Mouse (Mus musculus) lung, embryonic 16.5 days (tissue): Measurements from ENCODE around the gene Aoc2. TPM values are rescaled to one million over a fixed set of nuclear protein-coding genes. Genes with fewer than 3 reads are reported as not detected.

Experiments used
- ATAC-seq: fragments of 200-750 bp; cut with Nextera tagmentation; 2 replicates; pipeline ENCODE4 v1.8.0; 2017; ENCODE audit warnings: low read depth, mild to moderate bottlenecking, moderate library complexity
- H3K27ac ChIP-seq: fragments of 300-500 bp; sonication (generic); 2 replicates; pipeline ENCODE4 v1.5.1; 2014; ENCODE audit warnings: mild to moderate bottlenecking, control low read depth, low read length
- H3K27me3 ChIP-seq: fragments of 300-500 bp; sonication (generic); 2 replicates; pipeline ENCODE4 v1.6.1; 2014; ENCODE audit warnings: low read depth, low read length, mixed read lengths; ENCODE audit not compliant: control insufficient read depth, insufficient read depth
- H3K36me3 ChIP-seq: fragments of 300-500 bp; sonication (generic); 2 replicates; pipeline ENCODE4 v1.6.1; 2014; ENCODE audit warnings: low read length; ENCODE audit not compliant: control insufficient read depth, insufficient read depth
- H3K4me1 ChIP-seq: fragments of 300-500 bp; sonication (generic); replicated peaks from 2 replicates; pipeline ENCODE4 v1.6.1; 2014; ENCODE audit warnings: low read length, mixed read lengths; ENCODE audit not compliant: control insufficient read depth, insufficient read depth
- H3K4me2 ChIP-seq: fragments of 300-500 bp; sonication (generic); 2 replicates; pipeline ENCODE4 v1.6.1; 2014; ENCODE audit warnings: low read depth, low read length, control low read depth
- H3K4me3 ChIP-seq: fragments of 300-500 bp; sonication (generic); 2 replicates; pipeline ENCODE4 v1.5.1; 2014; ENCODE audit warnings: mild to moderate bottlenecking, low read length, control low read depth
- H3K9ac ChIP-seq: fragments of 300-500 bp; sonication (generic); 2 replicates; pipeline ENCODE4 v1.6.1; 2014; ENCODE audit warnings: low read length, control low read depth
- H3K9me3 ChIP-seq: fragments of 300-500 bp; sonication (generic); 2 replicates; pipeline ENCODE4 v1.6.1; 2016; ENCODE audit warnings: low read length; ENCODE audit not compliant: control insufficient read depth
- WGBS: fragments of 180-500 bp; shearing (Covaris S2); extraction: QIAGEN DNeasy Blood & Tissue Kit; methylation state at CpG from one replicate; pipeline ENCODE4 v1.1.7; 2014; 5-methylcytosine and 5-hydroxymethylcytosine counted together
- polyA plus RNA-seq: library from polyadenylated mRNA; unstranded; fragments of >200 nt; fragmentation: Nextera tagmentation; extraction: Ambion mirVana; gene quantifications from 2 replicates; pipeline ENCODE4 v1.2.1, GENCODE M21; 2015

The Aoc2 gene
- polyA plus RNA-seq, 1 experiment from 2014 or later = 1.2 TPM

- Histone ChIP-seq H3K27ac (no peak overlapping the region), H3K27me3 (no peaks in the 10 kb centered on the region), H3K4me2 (no peak overlapping the region), H3K36me3 (no peaks in the 10 kb centered on the region), H3K4me3 (no peak overlapping the region), H3K9ac (no peak overlapping the region), H3K4me1 (no peaks in the 10 kb centered on the region), H3K9me3 (no peaks in the 10 kb centered on the region)
- no peak for ATAC-seq
- 63% methylated on average over 7 of the region's 7 CpGs for WGBS
These were observed 23.9 kb downstream of the Aoc2 start for GRCm38 (mm10) chr11:101348774-101349173.

GRCm38 (mm10) chr11:101349216-101349615 lies 24.4 kb downstream of the Aoc2 start:
- H3K4me2 ChIP-seq = no peak overlapping the region
- no peak overlapping the region for H3K9ac ChIP-seq
- WGBS = 69% methylated on average over 3 of the region's 3 CpGs
- H3K27ac ChIP-seq = no peak overlapping the region
- no peak overlapping the region for H3K4me3 ChIP-seq
- ATAC-seq = no peak
- H3K9me3 ChIP-seq = no peaks in the 10 kb centered on the region
- H3K36me3 ChIP-seq = no peaks in the 10 kb centered on the region
- no peaks in the 10 kb centered on the region for H3K4me1 ChIP-seq
- no peaks in the 10 kb centered on the region for H3K27me3 ChIP-seq

- Histone ChIP-seq H3K4me2 (no peak overlapping the region), H3K9me3 (no peaks in the 10 kb centered on the region), H3K27ac (no peak overlapping the region), H3K36me3 (no peaks in the 10 kb centered on the region), H3K27me3 (no peaks in the 10 kb centered on the region), H3K4me3 (no peak overlapping the region), H3K9ac (no peak overlapping the region), H3K4me1 (no peaks in the 10 kb centered on the region)
- no peak for ATAC-seq
- WGBS = 48% methylated on average over 11 of the region's 11 CpGs
These were observed 26.3 kb downstream of the Aoc2 start for GRCm38 (mm10) chr11:101351100-101351720.

- H3K27me3 ChIP-seq = no peaks in the 10 kb centered on the region
- H3K4me3 ChIP-seq = no peak overlapping the region
- no peak overlapping the region for H3K4me2 ChIP-seq
- no peak for ATAC-seq
- no peaks in the 10 kb centered on the region for H3K4me1 ChIP-seq
- H3K27ac ChIP-seq = no peak overlapping the region
- no peak overlapping the region for H3K9ac ChIP-seq
- no peaks in the 10 kb centered on the region for H3K36me3 ChIP-seq
- H3K9me3 ChIP-seq = no peaks in the 10 kb centered on the region
- WGBS = 51% methylated on average over 3 of the region's 3 CpGs
These were observed 26.9 kb downstream of the Aoc2 start for GRCm38 (mm10) chr11:101351721-101352111.

- no peak overlapping the region for H3K4me3 ChIP-seq
- no peaks in the 10 kb centered on the region for H3K27me3 ChIP-seq
- H3K9ac ChIP-seq = no peak overlapping the region
- no peak overlapping the region for H3K27ac ChIP-seq
- 83% methylated on average over 12 of the region's 12 CpGs for WGBS
- no peaks in the 10 kb centered on the region for H3K36me3 ChIP-seq
- H3K4me2 ChIP-seq = no peak overlapping the region
- no peak for ATAC-seq
- H3K4me1 ChIP-seq = no peaks in the 10 kb centered on the region
- no peaks in the 10 kb centered on the region for H3K9me3 ChIP-seq
These were observed 28.6 kb downstream of the Aoc2 start for GRCm38 (mm10) chr11:101353436-101353835.

GRCm38 (mm10) chr11:101354438-101355010 lies 29.7 kb downstream of the Aoc2 start:
- H3K4me1 ChIP-seq = no peaks in the 10 kb centered on the region
- ATAC-seq = no peak
- no peaks in the 10 kb centered on the region for H3K36me3 ChIP-seq
- H3K4me2 ChIP-seq = no peak overlapping the region
- no peak overlapping the region for H3K9ac ChIP-seq
- no peak overlapping the region for H3K4me3 ChIP-seq
- 72% methylated on average over 5 of the region's 5 CpGs for WGBS
- no peak overlapping the region for H3K27ac ChIP-seq
- no peaks in the 10 kb centered on the region for H3K9me3 ChIP-seq
- H3K27me3 ChIP-seq = no peaks in the 10 kb centered on the region

- no peak overlapping the region for H3K4me2 ChIP-seq
- 87% methylated on average over 2 of the region's 2 CpGs for WGBS
- 0 out of 2 replicates have a peak, but pooled peaks cover 3% of the 10 kb centered on the region for H3K4me1 ChIP-seq
- no peak overlapping the region for H3K27ac ChIP-seq
- H3K9ac ChIP-seq = no peak overlapping the region
- no peaks in the 10 kb centered on the region for H3K36me3 ChIP-seq
- no peak for ATAC-seq
- H3K9me3 ChIP-seq = no peaks in the 10 kb centered on the region
- no peaks in the 10 kb centered on the region for H3K27me3 ChIP-seq
- H3K4me3 ChIP-seq = no peak overlapping the region
These were observed 31.1 kb downstream of the Aoc2 start for GRCm38 (mm10) chr11:101355916-101356315.

- Histone ChIP-seq H3K36me3 (no peaks in the 10 kb centered on the region), H3K4me1 (0 out of 2 replicates have a peak, but pooled peaks cover 3% of the 10 kb centered on the region), H3K27ac (no peak overlapping the region), H3K4me3 (no peak overlapping the region), H3K9ac (no peak overlapping the region), H3K9me3 (no peaks in the 10 kb centered on the region), H3K4me2 (no peak overlapping the region), H3K27me3 (no peaks in the 10 kb centered on the region)
- 68% methylated on average over 3 of the region's 3 CpGs for WGBS
- ATAC-seq = no peak
These were observed 32.8 kb downstream of the Aoc2 start for GRCm38 (mm10) chr11:101357505-101358182.

- 0 out of 2 replicates have a peak, but pooled peaks cover 3% of the 10 kb centered on the region for H3K4me1 ChIP-seq
- no peak overlapping the region for H3K9ac ChIP-seq
- H3K27me3 ChIP-seq = no peaks in the 10 kb centered on the region
- H3K9me3 ChIP-seq = no peaks in the 10 kb centered on the region
- H3K4me2 ChIP-seq = no peak overlapping the region
- WGBS = 54% methylated on average over 9 of the region's 9 CpGs
- ATAC-seq = no peak
- no peaks in the 10 kb centered on the region for H3K36me3 ChIP-seq
- H3K4me3 ChIP-seq = no peak overlapping the region
- peak overlapping the region; percentile 53; the same call in 1 of the 2 replicates for H3K27ac ChIP-seq
These were observed 34.9 kb downstream of the Aoc2 start for GRCm38 (mm10) chr11:101359776-101360175.
